ENCODE assay signal across 15 mouse cellular contexts in the genomic region with DNA sequence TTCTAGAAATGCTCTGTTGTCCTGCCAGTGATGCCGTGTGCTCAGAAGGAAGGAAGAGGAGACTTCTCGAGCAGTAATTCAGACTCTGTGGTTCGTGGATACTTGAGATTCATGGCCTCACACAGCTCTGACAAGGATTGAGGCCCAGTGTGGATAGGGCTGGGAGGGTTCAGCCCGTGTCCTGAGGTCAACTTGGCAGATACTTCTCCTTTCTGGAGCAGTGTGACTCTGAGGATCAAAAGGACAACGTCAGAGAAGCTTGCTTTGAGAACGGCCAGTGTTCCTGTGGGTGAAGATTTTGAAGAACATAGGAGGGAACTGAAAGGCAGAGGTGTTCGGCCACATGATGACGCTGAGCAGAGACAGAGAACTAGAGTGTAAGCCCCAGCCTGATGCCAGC.
A peak's percentile ranks its signal among the peaks of the same experiment; 100 is the strongest.
DNase-seq lines count a peak whose midpoint lies in the region; ATAC-seq and TF ChIP-seq lines count a peak whose summit lies in the region.
"Had no signal": no experiment of that assay in that cellular context is flagged by ENCODE, and none has a peak within 500 bp of the region (broad histone marks: within the 10 kb centered on the region; RNA-seq: fewer than 3 reads in every experiment).

No protein-coding gene starts in this region.

- no peak for DNase-seq in liver
- peak; percentile 21 to 27 for DNase-seq in natural killer cell, adult 2 months (ENCODE audit: low spot score in 2 of 2)
- DNase-seq: cerebellum, postnatal 14 days; heart, postnatal 14 days; left cerebral cortex, postnatal 4 days had no signal

- no peaks in the 10 kb centered on the region for H3K36me3 ChIP-seq in liver, embryonic 15.5 days (replicated peaks)
- no peaks in the 10 kb centered on the region for H3K36me3 ChIP-seq in liver, embryonic 16.5 days (ENCODE audit: control insufficient read depth, insufficient read depth)
- H3K36me3 ChIP-seq in intestine, postnatal 0 days (ENCODE audit: control insufficient read depth, insufficient read depth): no peaks in the 10 kb centered on the region
- H3K36me3 ChIP-seq in kidney, embryonic 14.5 days (ENCODE audit: control insufficient read depth, insufficient read depth, low read length): no peaks in the 10 kb centered on the region
- H3K36me3 ChIP-seq: embryonic facial prominence, embryonic 15.5 days; forebrain, embryonic 15.5 days; kidney, embryonic 15.5 days; neural tube, embryonic 12.5 days had no signal

- H3K9me3 ChIP-seq in liver, embryonic 15.5 days (replicated peaks): no peaks in the 10 kb centered on the region
- H3K9me3 ChIP-seq in liver, embryonic 16.5 days (replicated peaks; ENCODE audit: control insufficient read depth, low read length): no peaks in the 10 kb centered on the region
- H3K9me3 ChIP-seq in intestine, postnatal 0 days (ENCODE audit: control insufficient read depth): no peaks in the 10 kb centered on the region
- H3K9me3 ChIP-seq in kidney, embryonic 14.5 days (ENCODE audit: control insufficient read depth, low read length): no peaks in the 10 kb centered on the region
- H3K9me3 ChIP-seq: embryonic facial prominence, embryonic 15.5 days; forebrain, embryonic 15.5 days; kidney, embryonic 15.5 days; neural tube, embryonic 12.5 days had no signal

- no peak; the same call in 1 of the 2 replicates for ATAC-seq in liver, embryonic 15.5 days (ENCODE audit: insufficient read depth)
- ATAC-seq in liver, embryonic 16.5 days (ENCODE audit: low read depth): peak; percentile 41; the same call in 1 of the 2 replicates
- no peak for ATAC-seq in intestine, postnatal 0 days
- ATAC-seq in kidney, embryonic 14.5 days (ENCODE audit: low FRiP score, low TSS enrichment): no peak
- ATAC-seq in activated CD4-positive, CD25-positive, alpha-beta regulatory T cell, adult 4 months: no peak
- ATAC-seq: forebrain, embryonic 15.5 days had no signal

- TF ChIP-seq CTCF in bone marrow macrophage, adult 2 months (IDR thresholded peaks at IDR 0.05; ENCODE audit: low read depth, low read length): no peak
- no peak for TF ChIP-seq CTCF in intestine, postnatal 0 days (IDR thresholded peaks at IDR 0.05; ENCODE audit: low read depth)

- no peak overlapping the region for H3K4me3 ChIP-seq in liver, embryonic 15.5 days (replicated peaks)
- peak overlapping the region; percentile 25; the same call in 1 of the 2 replicates for H3K4me3 ChIP-seq in bone marrow macrophage, adult 2 months (ENCODE audit: insufficient read depth, low read length)
- no peak overlapping the region for H3K4me3 ChIP-seq in liver, embryonic 16.5 days (ENCODE audit: low read depth, low read length)
- H3K4me3 ChIP-seq in intestine, postnatal 0 days (ENCODE audit: low read depth, low read length): no peak overlapping the region
- no peak overlapping the region for H3K4me3 ChIP-seq in kidney, embryonic 14.5 days (ENCODE audit: low read length)
- H3K4me3 ChIP-seq: embryonic facial prominence, embryonic 15.5 days; forebrain, embryonic 15.5 days; kidney, embryonic 15.5 days; neural tube, embryonic 12.5 days had no signal

- H3K9ac ChIP-seq in liver, embryonic 15.5 days: no peak overlapping the region
- H3K9ac ChIP-seq in liver, embryonic 16.5 days (ENCODE audit: low read depth, low read length): no peak overlapping the region
- H3K9ac ChIP-seq in intestine, postnatal 0 days (ENCODE audit: low read depth, low read length): no peak overlapping the region
- no peak overlapping the region for H3K9ac ChIP-seq in kidney, embryonic 14.5 days (ENCODE audit: low read depth, low read length)
- H3K9ac ChIP-seq: embryonic facial prominence, embryonic 15.5 days; forebrain, embryonic 15.5 days; kidney, embryonic 15.5 days; neural tube, embryonic 12.5 days had no signal

- no peaks in the 10 kb centered on the region for H3K27me3 ChIP-seq in liver, embryonic 15.5 days
- no peaks in the 10 kb centered on the region for H3K27me3 ChIP-seq in liver, embryonic 16.5 days (ENCODE audit: control insufficient read depth, insufficient read depth, low read depth, low read length)
- no peaks in the 10 kb centered on the region for H3K27me3 ChIP-seq in intestine, postnatal 0 days (replicated peaks; ENCODE audit: control insufficient read depth, insufficient read depth, low read length)
- H3K27me3 ChIP-seq in kidney, embryonic 14.5 days (ENCODE audit: control insufficient read depth, insufficient read depth, low read length): no peaks in the 10 kb centered on the region
- H3K27me3 ChIP-seq: embryonic facial prominence, embryonic 15.5 days; forebrain, embryonic 15.5 days; kidney, embryonic 15.5 days; neural tube, embryonic 12.5 days had no signal

- 0 out of 2 replicates have a peak overlapping the region, but pooled peaks have one; percentile 7 for H3K27ac ChIP-seq in liver, embryonic 15.5 days (replicated peaks)
- peak overlapping the region; percentile 90 for H3K27ac ChIP-seq in bone marrow macrophage, adult 2 months (ENCODE audit: insufficient read depth, low read depth, low read length)
- H3K27ac ChIP-seq in liver, embryonic 16.5 days (ENCODE audit: low read length): no peak overlapping the region
- no peak overlapping the region for H3K27ac ChIP-seq in intestine, postnatal 0 days (ENCODE audit: low read depth, low read length)
- no peak overlapping the region for H3K27ac ChIP-seq in kidney, embryonic 14.5 days (ENCODE audit: low read depth, low read length)
- H3K27ac ChIP-seq: embryonic facial prominence, embryonic 15.5 days; forebrain, embryonic 15.5 days; kidney, embryonic 15.5 days; neural tube, embryonic 12.5 days had no signal

- 20% methylated on average over 8 of the region's 8 CpGs for WGBS in liver, embryonic 15.5 days (ENCODE audit: insufficient replicate concordance)
- WGBS in liver, embryonic 16.5 days (ENCODE audit: insufficient replicate concordance): 19% methylated on average over 8 of the region's 8 CpGs
- WGBS in intestine, postnatal 0 days: 68% methylated on average over 8 of the region's 8 CpGs
- WGBS in kidney, embryonic 14.5 days: 72% methylated on average over 8 of the region's 8 CpGs

- TF ChIP-seq POLR2A in bone marrow macrophage, adult 2 months (IDR thresholded peaks at IDR 0.05; ENCODE audit: borderline replicate concordance, low read depth, low read length): no peak

- no peak overlapping the region for H3K4me2 ChIP-seq in liver, embryonic 15.5 days
- no peak overlapping the region for H3K4me2 ChIP-seq in liver, embryonic 16.5 days (ENCODE audit: low read depth, low read length)
- H3K4me2 ChIP-seq in intestine, postnatal 0 days (replicated peaks; ENCODE audit: low read depth): no peak overlapping the region
- no peak overlapping the region for H3K4me2 ChIP-seq in kidney, embryonic 14.5 days (replicated peaks; ENCODE audit: low read depth, low read length)
- H3K4me2 ChIP-seq: embryonic facial prominence, embryonic 15.5 days; forebrain, embryonic 15.5 days; kidney, embryonic 15.5 days; neural tube, embryonic 12.5 days had no signal

- no peaks in the 10 kb centered on the region for H3K4me1 ChIP-seq in liver, embryonic 15.5 days (replicated peaks)
- H3K4me1 ChIP-seq in bone marrow macrophage, adult 2 months (ENCODE audit: control insufficient read depth, insufficient read depth, low read length): peaks cover 50% of the 10 kb centered on the region
- H3K4me1 ChIP-seq in liver, embryonic 16.5 days (ENCODE audit: control insufficient read depth, low read depth, low read length): no peaks in the 10 kb centered on the region
- H3K4me1 ChIP-seq in intestine, postnatal 0 days (replicated peaks; ENCODE audit: control insufficient read depth, insufficient read depth, low read length): no peaks in the 10 kb centered on the region
- H3K4me1 ChIP-seq in kidney, embryonic 14.5 days (ENCODE audit: control insufficient read depth, insufficient read depth, low read length): no peaks in the 10 kb centered on the region
- H3K4me1 ChIP-seq: embryonic facial prominence, embryonic 15.5 days; kidney, embryonic 15.5 days; neural tube, embryonic 12.5 days had no signal

Comparison
In these comparisons a context has a peak if more than half of its experiments do, and no peak if none do; other contexts are left out.
1. H3K27ac ChIP-seq: peak in liver, embryonic 15.5 days (single experiment) and bone marrow macrophage, adult 2 months (single experiment); none in liver, embryonic 16.5 days (single experiment), intestine, postnatal 0 days (single experiment) and kidney, embryonic 14.5 days (single experiment).